Mouse (Mus musculus) lung, embryonic 15.5 days (tissue): ENCODE results near the gene Naa20. TPM values are rescaled to one million over a fixed set of nuclear protein-coding genes. Genes with fewer than 3 reads are reported as not detected.
"Not testable (repeated sequence)": the region's sequence is repeated elsewhere in the genome, so short reads cannot be mapped to it uniquely, and the experiment has no call there.

Source experiments
- ATAC-seq: fragments of 200-750 bp; cut with Nextera tagmentation; 2 replicates; pipeline ENCODE4 v1.8.0; 2017; ENCODE audit warnings: moderate number of reproducible peaks, borderline replicate concordance; ENCODE audit not compliant: low FRiP score, low TSS enrichment; ENCODE audit errors: extremely low read depth
- H3K27ac ChIP-seq: fragments of 300-500 bp; sonication (generic); 2 replicates; pipeline ENCODE4 v1.5.1; 2015; ENCODE audit warnings: moderate library complexity, mild to moderate bottlenecking, inconsistent platforms
- H3K27me3 ChIP-seq: fragments of 300-500 bp; sonication (generic); 2 replicates; pipeline ENCODE4 v1.6.1; 2015; ENCODE audit warnings: inconsistent platforms
- H3K36me3 ChIP-seq: fragments of 300-500 bp; sonication (generic); 2 replicates; pipeline ENCODE4 v1.6.1; 2015; ENCODE audit warnings: inconsistent platforms
- H3K4me1 ChIP-seq: fragments of 300-500 bp; sonication (generic); 2 replicates; pipeline ENCODE4 v1.6.1; 2015; ENCODE audit warnings: inconsistent platforms
- H3K4me2 ChIP-seq: fragments of 300-500 bp; sonication (generic); 2 replicates; pipeline ENCODE4 v1.6.1; 2015; ENCODE audit warnings: inconsistent platforms, mild to moderate bottlenecking, moderate library complexity
- H3K4me3 ChIP-seq: fragments of 300-500 bp; sonication (generic); 2 replicates; pipeline ENCODE4 v1.5.1; 2015; ENCODE audit warnings: mild to moderate bottlenecking, inconsistent platforms
- H3K9ac ChIP-seq: fragments of 300-500 bp; sonication (generic); 2 replicates; pipeline ENCODE4 v1.6.1; 2015; ENCODE audit warnings: inconsistent platforms
- H3K9me3 ChIP-seq: fragments of 300-500 bp; sonication (generic); 2 replicates; pipeline ENCODE4 v1.6.1; 2016; ENCODE audit warnings: inconsistent platforms
- WGBS: fragments of 180-500 bp; shearing (Covaris S2); methylation state at CpG from one replicate; pipeline ENCODE4 v1.1.7; 2015; 5-methylcytosine and 5-hydroxymethylcytosine counted together
- polyA plus RNA-seq: library from polyadenylated mRNA; unstranded; fragments of >200 nt; fragmentation: Nextera tagmentation; extraction: Ambion mirVana; gene quantifications from 2 replicates; pipeline ENCODE4 v1.2.1, GENCODE M21; 2015

Gene Naa20
- polyA plus RNA-seq, 1 experiment from 2014 or later: 160 TPM

DNA sequence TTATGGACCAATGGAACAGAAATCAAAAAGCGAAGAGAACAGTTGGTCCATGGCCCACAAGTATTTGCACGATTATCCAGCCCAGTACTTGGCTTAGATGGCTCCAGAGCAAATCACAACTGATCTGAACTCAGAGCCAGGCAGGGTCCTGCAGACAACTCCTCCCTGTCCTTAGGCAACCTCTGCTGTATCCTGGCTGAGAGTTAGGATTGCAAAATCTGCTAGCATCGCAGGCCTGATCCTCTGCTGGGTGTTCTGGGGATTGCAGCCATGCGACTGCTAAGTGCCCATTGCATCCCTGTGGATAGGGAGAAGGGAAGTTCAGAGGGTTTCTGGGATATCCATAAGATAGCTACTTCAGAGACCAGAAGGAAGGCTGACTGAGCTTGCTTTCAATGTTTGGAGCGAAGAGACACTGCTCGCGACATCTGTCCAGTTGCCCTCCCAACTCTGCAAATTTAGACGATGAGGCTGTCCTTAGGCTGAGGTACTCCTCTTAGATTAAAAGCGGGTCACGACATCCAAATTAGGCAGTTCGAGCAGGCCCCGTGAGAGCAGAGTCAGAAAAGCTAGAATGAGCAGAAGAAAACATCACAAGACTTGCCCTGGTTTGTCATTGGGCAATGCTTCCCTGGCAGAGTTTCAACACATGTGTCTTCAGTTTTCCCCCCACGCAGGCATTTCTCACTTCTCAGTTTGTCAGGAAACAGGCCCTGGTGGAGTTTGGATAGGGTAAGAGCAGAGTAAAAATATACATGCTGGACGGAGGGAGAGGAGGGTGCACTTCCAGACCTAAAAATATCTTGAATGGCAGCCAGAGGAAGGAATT is 13.7 kb upstream of the Naa20 start:
- no peaks in the 10 kb centered on the region for H3K27me3 ChIP-seq
- H3K9me3 ChIP-seq: no peaks in the 10 kb centered on the region
- WGBS: 33% methylated on average over 14 of the region's 14 CpGs
- no peak overlapping the region for H3K4me2 ChIP-seq
- H3K27ac ChIP-seq: peak overlapping the region; percentile 89
- no peak overlapping the region for H3K4me3 ChIP-seq
- H3K9ac ChIP-seq: no peak overlapping the region
- peak; percentile 90 for ATAC-seq
- peaks cover 39% of the 10 kb centered on the region for H3K4me1 ChIP-seq
- peaks cover 26% of the 10 kb centered on the region for H3K36me3 ChIP-seq

DNA sequence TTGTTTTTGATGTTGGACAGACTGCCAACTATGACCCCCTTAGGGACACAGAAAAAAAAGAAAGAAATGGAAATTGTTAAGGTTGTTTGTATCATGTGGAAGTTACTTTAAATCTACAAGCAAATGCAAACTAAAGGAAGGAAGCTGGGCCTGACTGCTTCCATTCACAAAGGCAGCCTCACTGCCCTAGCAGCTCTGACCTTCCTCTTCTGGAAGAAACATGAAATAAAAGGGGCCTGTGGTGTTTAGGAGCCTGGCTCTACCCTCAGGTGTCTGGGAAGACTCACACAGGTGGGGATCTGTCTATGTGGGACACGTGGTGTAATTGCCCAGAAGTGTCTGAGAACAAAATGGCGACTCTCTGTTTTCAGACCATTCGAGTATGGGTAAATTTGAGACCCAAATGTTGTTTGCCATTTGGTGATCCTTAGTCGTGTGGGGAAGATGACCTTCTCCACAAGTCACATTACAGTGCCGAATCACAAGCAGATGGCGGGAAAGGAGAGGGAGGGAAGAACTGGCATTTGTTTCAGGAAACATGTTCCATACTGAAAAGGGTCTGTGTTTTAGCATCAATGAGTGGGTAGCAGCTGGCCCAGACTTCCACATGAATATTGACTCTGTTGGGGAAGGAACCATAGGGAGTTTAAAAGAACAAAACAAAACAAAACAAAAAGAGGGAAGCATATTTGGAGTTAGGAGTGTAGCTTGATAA is 13.0 kb upstream of the Naa20 start:
- Histone ChIP-seq H3K4me1 (peaks cover 33% of the 10 kb centered on the region), H3K9me3 (no peaks in the 10 kb centered on the region), H3K27me3 (no peaks in the 10 kb centered on the region), H3K9ac (no peak overlapping the region), H3K4me2 (no peak overlapping the region), H3K36me3 (peaks cover 21% of the 10 kb centered on the region), H3K27ac (peak overlapping the region; percentile 89), H3K4me3 (no peak overlapping the region)
- ATAC-seq: peak; percentile 49; the same call in 1 of the 2 replicates
- WGBS: 48% methylated on average over 6 of the region's 6 CpGs

DNA sequence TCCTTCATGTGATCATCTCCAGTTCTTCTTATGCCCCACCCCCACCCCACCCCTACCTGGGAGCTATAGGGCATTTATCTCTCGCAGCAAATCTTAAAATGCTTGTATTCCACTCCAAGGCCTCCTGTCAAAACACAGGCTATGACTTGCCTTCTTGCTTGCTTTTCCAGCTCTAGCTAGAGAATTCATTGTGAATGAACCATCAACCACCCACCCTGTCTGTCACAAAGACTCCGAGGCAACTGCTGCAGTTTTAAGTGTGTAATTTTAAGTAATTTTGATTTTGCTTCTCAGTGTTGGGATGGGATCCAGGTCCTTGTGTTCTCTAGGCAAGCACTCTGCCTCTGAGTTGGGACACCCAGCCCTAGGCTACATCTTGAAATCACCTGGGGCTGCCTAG is 11.3 kb upstream of the Naa20 start:
- Histone ChIP-seq H3K4me2 (no peak overlapping the region), H3K4me1 (peaks cover 22% of the 10 kb centered on the region), H3K9ac (no peak overlapping the region), H3K4me3 (no peak overlapping the region), H3K27ac (no peak overlapping the region), H3K9me3 (no peaks in the 10 kb centered on the region), H3K36me3 (peaks cover 19% of the 10 kb centered on the region), H3K27me3 (no peaks in the 10 kb centered on the region)
- no peak for ATAC-seq
- 71% methylated on average over 2 of the region's 2 CpGs for WGBS

GRCm38 (mm10) chr2:145893756-145894155 is 8.1 kb upstream of the Naa20 start:
- Histone ChIP-seq H3K4me2 (no peak overlapping the region), H3K9me3 (no peaks in the 10 kb centered on the region), H3K4me1 (peaks cover 9% of the 10 kb centered on the region), H3K27ac (no peak overlapping the region), H3K4me3 (no peak overlapping the region), H3K36me3 (no peaks in the 10 kb centered on the region), H3K27me3 (no peaks in the 10 kb centered on the region), H3K9ac (no peak overlapping the region)
- ATAC-seq: no peak
- WGBS: 97% methylated on average over 6 of the region's 6 CpGs

DNA sequence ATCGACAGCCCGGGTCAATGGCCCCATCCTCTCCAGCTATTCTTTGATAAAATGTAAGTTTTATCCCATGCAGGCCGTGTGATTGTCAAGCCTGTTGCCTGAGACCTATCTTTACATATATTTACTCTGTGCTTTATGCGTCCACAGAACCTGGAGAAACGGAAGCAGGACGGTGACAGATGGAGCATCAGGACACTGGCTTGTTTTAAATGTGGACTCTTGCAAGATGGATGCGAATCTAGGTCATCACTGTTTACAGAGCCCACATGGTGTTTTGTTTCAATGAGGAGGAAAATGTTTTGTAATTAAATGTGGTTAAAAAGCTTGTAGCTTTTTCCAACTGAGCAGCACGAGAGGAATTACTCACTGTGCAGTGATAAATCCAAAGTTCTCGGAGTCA is 3.8 kb upstream of the Naa20 start:
- no peaks in the 10 kb centered on the region for H3K9me3 ChIP-seq
- no peak for ATAC-seq

DNA sequence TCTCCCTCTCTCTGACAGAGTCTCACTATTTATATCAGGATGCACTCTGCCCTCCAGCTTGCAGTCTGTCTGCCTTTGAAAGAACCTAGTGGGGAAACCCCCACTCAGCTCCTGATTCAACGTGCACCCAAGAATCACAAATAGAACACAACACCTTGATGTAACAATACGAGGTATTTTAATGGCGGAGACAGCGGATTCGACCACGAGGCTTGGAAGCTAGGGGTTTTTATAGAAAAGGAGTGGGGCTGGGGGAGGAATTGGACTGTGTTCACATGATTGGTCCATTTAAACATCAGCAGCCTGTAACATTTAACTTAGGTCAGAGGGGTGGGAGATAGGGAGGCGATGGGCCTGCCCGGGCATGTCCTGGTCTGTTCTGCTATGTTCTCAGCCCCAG is 1.6 kb upstream of the Naa20 start:
- H3K4me3 ChIP-seq, H3K27ac ChIP-seq, H3K36me3 ChIP-seq, ATAC-seq, H3K4me2 ChIP-seq, H3K9ac ChIP-seq, H3K27me3 ChIP-seq, H3K9me3 ChIP-seq: not testable (repeated sequence)
- peaks cover 15% of the 10 kb centered on the region for H3K4me1 ChIP-seq
- 71% methylated on average over 8 of the region's 8 CpGs for WGBS

More for the DNA sequence above, 3.8 kb upstream of the Naa20 start:
- 47% methylated on average over 9 of the region's 9 CpGs for WGBS
- Histone ChIP-seq H3K27me3 (no peaks in the 10 kb centered on the region), H3K4me1 (no peaks in the 10 kb centered on the region), H3K4me3 (no peak overlapping the region), H3K4me2 (no peak overlapping the region), H3K36me3 (no peaks in the 10 kb centered on the region), H3K27ac (no peak overlapping the region), H3K9ac (no peak overlapping the region)

DNA sequence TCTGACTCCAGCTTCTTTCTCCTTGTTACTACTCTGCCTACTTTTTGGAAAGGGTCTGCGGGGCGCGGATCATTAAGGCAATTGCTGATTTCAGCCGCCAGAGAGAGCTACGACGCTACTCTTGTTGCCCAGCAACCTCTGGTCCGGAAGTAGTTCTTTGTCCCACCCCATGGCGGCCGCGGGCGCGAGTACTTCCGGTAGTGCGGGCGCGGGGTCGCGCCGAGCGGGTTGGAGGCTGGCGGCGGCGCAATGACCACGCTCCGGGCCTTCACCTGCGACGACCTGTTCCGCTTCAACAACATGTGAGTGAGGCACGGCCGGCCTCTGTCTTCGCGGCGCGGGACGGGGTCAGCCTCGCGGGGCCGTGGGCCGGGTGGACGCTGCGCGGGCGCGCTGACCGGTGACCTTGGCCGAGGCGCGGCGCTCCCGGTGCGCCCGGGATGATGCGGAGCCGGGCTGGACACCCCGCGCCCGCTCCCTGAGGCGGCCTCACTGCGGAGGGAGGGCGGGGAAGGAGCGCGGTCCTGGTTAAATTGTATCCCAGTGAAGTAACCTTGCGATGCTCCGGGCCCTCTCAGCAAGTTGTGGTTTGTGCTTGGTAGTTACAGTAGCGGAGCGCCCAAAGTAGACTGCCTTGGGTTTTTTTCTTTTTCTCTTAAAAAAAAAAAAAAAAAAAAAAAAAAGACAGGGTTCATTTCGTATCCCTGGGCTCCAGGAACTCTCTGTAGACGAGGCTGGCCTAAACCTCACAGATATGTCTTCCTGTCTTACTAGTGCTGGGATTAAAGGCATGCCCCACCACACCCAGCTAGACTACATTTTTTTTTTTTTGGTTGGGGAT is 1.4 kb downstream of the Naa20 start:
- Histone ChIP-seq H3K9me3 (no peaks in the 10 kb centered on the region), H3K27ac (peak overlapping the region; percentile 72), H3K4me3 (peak overlapping the region; percentile 92), H3K9ac (peak overlapping the region; percentile 85), H3K4me2 (peak overlapping the region; percentile 53), H3K27me3 (no peaks in the 10 kb centered on the region), H3K36me3 (peaks cover 9% of the 10 kb centered on the region), H3K4me1 (peaks cover 19% of the 10 kb centered on the region)
- WGBS: under 1% methylated on average over 67 of the region's 68 CpGs
- ATAC-seq: peak; percentile 94

GRCm38 (mm10) chr2:145903983-145904616 is 2.2 kb downstream of the Naa20 start:
- Histone ChIP-seq H3K9ac (peak overlapping the region; percentile 85), H3K4me3 (peak overlapping the region; percentile 92), H3K4me2 (peak overlapping the region; percentile 53), H3K36me3 (peaks cover 15% of the 10 kb centered on the region), H3K27me3 (no peaks in the 10 kb centered on the region), H3K27ac (no peak overlapping the region), H3K9me3 (no peaks in the 10 kb centered on the region), H3K4me1 (peaks cover 19% of the 10 kb centered on the region)
- 27% methylated on average over 12 of the region's 12 CpGs for WGBS
- ATAC-seq: no peak

DNA sequence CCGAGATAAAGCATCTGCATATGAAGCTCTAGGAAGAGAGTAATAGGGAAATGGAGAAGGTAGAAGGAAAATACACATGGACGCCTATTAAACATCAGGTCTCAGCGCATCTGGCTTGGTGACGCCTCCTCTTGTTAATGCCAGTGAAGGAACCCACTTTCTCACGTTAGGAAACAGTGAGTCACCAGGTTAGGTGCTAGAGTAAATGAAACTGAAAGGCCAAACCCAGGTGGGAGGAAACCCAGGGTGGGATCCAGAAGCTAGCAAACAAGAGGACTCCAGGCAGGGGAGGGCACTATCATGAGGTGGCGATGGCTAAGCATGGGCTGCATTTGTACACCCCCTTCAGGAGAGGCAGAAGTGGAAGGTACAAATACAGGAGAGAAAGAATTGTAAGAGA is 3.3 kb downstream of the Naa20 start:
- H3K9me3 ChIP-seq: no peaks in the 10 kb centered on the region
- no peaks in the 10 kb centered on the region for H3K27me3 ChIP-seq
- H3K4me1 ChIP-seq: peaks cover 19% of the 10 kb centered on the region
- no peak overlapping the region for H3K4me2 ChIP-seq
- no peak overlapping the region for H3K9ac ChIP-seq
- H3K27ac ChIP-seq: no peak overlapping the region
- peaks cover 23% of the 10 kb centered on the region for H3K36me3 ChIP-seq
- no peak overlapping the region for H3K4me3 ChIP-seq
- WGBS: 72% methylated on average over 6 of the region's 6 CpGs
- no peak for ATAC-seq

DNA sequence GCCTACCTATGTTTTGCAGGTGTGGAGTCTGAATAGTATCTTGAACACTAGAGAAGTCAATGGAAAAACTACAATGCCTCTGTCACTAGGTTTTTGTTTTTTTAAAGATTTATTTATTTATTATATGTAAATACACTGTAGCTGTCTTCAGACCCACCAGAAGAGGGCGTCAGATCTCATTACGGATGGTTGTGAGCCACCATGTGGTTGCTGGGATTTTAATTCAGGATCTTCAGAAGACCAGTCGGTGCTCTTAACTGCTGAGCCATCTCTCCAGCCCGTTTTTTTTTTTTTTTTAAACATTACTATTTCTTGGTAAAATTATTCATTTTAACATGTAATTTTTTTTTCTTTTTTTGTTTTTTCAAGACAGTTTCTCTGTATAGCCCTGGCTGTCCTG is 4.0 kb downstream of the Naa20 start:
- not testable (repeated sequence) for H3K4me2 ChIP-seq, H3K27me3 ChIP-seq, H3K4me3 ChIP-seq, H3K9me3 ChIP-seq, H3K27ac ChIP-seq, ATAC-seq, H3K9ac ChIP-seq
- Histone ChIP-seq H3K4me1 (peaks cover 19% of the 10 kb centered on the region), H3K36me3 (peaks cover 30% of the 10 kb centered on the region)
- WGBS: 33% methylated on average over 4 of the region's 4 CpGs

DNA sequence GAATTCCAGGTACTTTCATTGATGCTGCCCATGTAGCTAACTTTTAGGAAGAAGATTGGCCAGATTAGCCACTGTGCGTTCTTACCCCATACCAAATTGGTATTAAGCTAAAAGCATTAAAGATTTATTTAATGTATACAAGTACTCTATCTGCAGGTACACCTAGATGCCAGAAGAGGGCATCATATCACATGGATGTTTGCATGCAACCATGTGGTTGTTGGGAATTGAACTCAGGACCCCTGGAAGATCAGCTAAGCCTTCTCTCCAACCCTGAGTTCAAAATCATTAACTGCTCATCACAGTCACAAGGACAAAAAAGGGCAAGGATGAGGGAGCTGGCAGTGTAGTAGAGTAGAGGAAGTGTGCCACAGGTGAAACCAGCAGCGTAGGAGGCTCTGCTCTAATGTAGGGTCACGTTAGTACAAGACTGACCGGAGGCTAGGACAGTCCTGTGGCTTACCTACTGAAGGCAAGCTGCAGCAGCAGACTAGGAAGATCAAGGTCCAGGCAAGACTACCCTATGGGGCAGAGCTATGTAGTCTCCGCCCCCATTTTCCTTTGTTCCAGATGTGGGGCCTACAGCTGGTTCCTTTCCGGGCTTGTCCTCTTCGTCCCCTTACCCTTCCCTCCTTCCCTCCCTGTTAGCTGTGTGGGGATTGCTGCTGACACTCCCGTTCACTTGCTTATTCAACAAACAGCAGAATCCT is 19.2 kb downstream of the Naa20 start:
- H3K4me3 ChIP-seq: no peak overlapping the region
- no peaks in the 10 kb centered on the region for H3K27me3 ChIP-seq
- no peaks in the 10 kb centered on the region for H3K4me1 ChIP-seq
- no peak for ATAC-seq
- H3K27ac ChIP-seq: no peak overlapping the region
- H3K9ac ChIP-seq: no peak overlapping the region
- WGBS: 79% methylated on average over 8 of the region's 8 CpGs
- H3K36me3 ChIP-seq: peaks cover 83% of the 10 kb centered on the region
- no peak overlapping the region for H3K4me2 ChIP-seq
- no peaks in the 10 kb centered on the region for H3K9me3 ChIP-seq
